Mouse (Mus musculus) erythroblast, embryonic 14.5 days (primary cell): ENCODE measurements around the gene Tsr1.

ENCODE experiments used
- GATA1 ChIP-seq: IDR thresholded peaks from 2 replicates; pipeline ENCODE4 v1.6.1; 2012; ENCODE audit warnings: low read length, inconsistent platforms, mixed read lengths
- TAL1 ChIP-seq: IDR thresholded peaks from 3 replicates; pipeline ENCODE4 v1.6.1; 2012; ENCODE audit warnings: low read length, inconsistent platforms, mixed read lengths

DNA sequence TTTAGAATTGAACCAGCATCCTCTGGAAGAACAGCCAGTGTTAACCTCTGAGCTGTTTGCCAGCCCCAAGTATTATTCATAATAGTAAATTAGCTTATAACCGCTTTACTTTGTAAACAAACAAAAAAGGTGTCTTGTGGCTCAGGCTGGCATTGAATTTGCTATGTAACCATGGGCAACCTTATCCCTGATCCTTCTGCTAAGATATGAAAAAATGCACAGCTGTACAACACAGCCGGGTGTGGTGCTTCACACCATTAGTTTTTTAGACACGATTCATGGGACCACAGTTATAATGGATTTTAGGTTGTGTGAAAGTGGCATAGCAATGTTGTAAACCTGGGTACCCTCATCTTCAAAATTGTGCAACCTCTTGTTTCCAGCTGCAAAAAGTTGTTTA lies 14.6 kb downstream of the Tsr1 start:
- no peak for TF ChIP-seq GATA1
- TF ChIP-seq TAL1, result no peak
